Mouse (Mus musculus) hindbrain, embryonic 11.5 days (tissue): ENCODE measurements around the gene Pde4a. TPM values are rescaled to one million over a fixed set of nuclear protein-coding genes. Genes with fewer than 3 reads are reported as not detected.

ENCODE experiments used
- ATAC-seq: fragments of 200-750 bp; cut with Nextera tagmentation; 2 replicates; pipeline ENCODE4 v1.8.0; 2017; ENCODE audit warnings: mild to moderate bottlenecking, moderate TSS enrichment, moderate library complexity; ENCODE audit not compliant: low FRiP score
- DNase-seq: peaks from one replicate; pipeline ENCODE4 v3.0.0-alpha.2; 2015; ENCODE audit warnings: low spot score
- H3K27ac ChIP-seq: fragments of 300-500 bp; sonication (generic); 2 replicates; pipeline ENCODE4 v1.5.1; 2014; ENCODE audit warnings: mild to moderate bottlenecking, low read depth, low read length
- H3K27me3 ChIP-seq: fragments of 300-500 bp; sonication (generic); 2 replicates; pipeline ENCODE4 v1.6.1; 2014; ENCODE audit warnings: mild to moderate bottlenecking, low read length, moderate library complexity, mixed read lengths; ENCODE audit not compliant: control insufficient read depth, insufficient read depth
- H3K36me3 ChIP-seq: fragments of 300-500 bp; sonication (generic); 2 replicates; pipeline ENCODE4 v1.6.1; 2014; ENCODE audit warnings: mild to moderate bottlenecking, low read length, moderate library complexity, mixed read lengths; ENCODE audit not compliant: control insufficient read depth, insufficient read depth
- H3K4me1 ChIP-seq: fragments of 300-500 bp; sonication (generic); replicated peaks from 2 replicates; pipeline ENCODE4 v1.6.1; 2014; ENCODE audit warnings: low read length, mixed read lengths; ENCODE audit not compliant: control insufficient read depth, insufficient read depth
- H3K4me2 ChIP-seq: fragments of 300-500 bp; sonication (generic); replicated peaks from 2 replicates; pipeline ENCODE4 v1.6.1; 2014; ENCODE audit warnings: mild to moderate bottlenecking, low read depth, low read length
- H3K4me3 ChIP-seq: fragments of 300-500 bp; sonication (generic); 2 replicates; pipeline ENCODE4 v1.5.1; 2014; ENCODE audit warnings: low read depth, low read length
- H3K9ac ChIP-seq: fragments of 300-500 bp; sonication (generic); 2 replicates; pipeline ENCODE4 v1.6.1; 2014; ENCODE audit warnings: low read depth, low read length
- H3K9me3 ChIP-seq: fragments of 300-500 bp; sonication (generic); 2 replicates; pipeline ENCODE4 v1.6.1; 2016; ENCODE audit warnings: low read length; ENCODE audit not compliant: control insufficient read depth
- WGBS: fragments of 180-500 bp; shearing (Covaris S2); extraction: QIAGEN DNeasy Blood & Tissue Kit; methylation state at CpG from one replicate; pipeline ENCODE4 v1.1.7; 2014; 5-methylcytosine and 5-hydroxymethylcytosine counted together
- polyA plus RNA-seq: library from polyadenylated mRNA; unstranded; fragments of >200 nt; fragmentation: Nextera tagmentation; extraction: Ambion mirVana; gene quantifications from 2 replicates; pipeline ENCODE4 v1.2.1, GENCODE M21; 2014

Gene Pde4a
- polyA plus RNA-seq, 1 experiment from 2014 or later, result 5.7 TPM

DNA sequence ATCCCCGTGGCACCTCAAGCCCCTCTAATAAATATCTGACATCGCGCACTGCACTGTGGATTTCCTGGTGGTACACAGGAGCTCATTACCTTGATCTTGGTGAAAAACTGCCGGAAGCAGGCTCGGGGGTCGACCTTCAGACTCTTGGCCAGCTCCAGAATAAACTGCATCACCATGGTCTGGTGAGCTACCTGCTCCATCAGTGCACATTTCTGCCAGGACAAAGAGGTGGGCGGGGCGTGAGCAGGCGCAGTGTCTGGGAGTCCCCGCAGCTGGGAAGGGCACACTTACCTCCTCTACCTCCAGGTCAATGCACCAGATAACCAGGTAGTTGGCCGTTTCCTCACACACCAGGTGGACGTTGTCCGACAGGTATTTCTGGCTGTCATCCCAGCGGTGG is 23.6 kb upstream of the Pde4a start:
- WGBS, result 90% methylated on average over 14 of the region's 14 CpGs
- no peak for ATAC-seq

DNA sequence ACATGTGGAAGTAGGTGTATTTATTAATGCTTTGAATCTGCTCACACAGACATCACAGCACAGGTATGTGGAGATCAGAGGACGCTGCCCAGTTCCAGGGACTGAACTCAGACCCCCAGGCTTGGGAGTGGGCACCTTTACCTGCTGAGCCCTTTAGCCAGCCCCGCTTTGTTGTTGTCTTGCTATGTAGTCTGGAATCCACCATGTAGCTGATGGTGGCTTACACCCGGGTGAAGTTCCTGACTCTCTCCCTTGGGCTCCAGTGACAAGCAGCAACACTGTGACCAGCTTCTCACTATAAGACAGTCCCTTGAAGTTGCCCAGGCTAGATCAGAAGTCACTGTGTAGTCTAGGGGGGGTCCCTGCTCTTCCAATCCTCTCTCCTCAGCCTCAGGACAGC is 21.2 kb upstream of the Pde4a start:
- DNase-seq (no peak), ATAC-seq (no peak)
- no peak overlapping the region for H3K4me3 ChIP-seq
- peaks cover 13% of the 10 kb centered on the region for H3K4me1 ChIP-seq
- peaks cover 13% of the 10 kb centered on the region for H3K36me3 ChIP-seq
- H3K9ac ChIP-seq, result no peak overlapping the region
- H3K27me3 ChIP-seq, result no peaks in the 10 kb centered on the region
- 88% methylated on average over 3 of the region's 3 CpGs for WGBS
- H3K4me2 ChIP-seq, result no peak overlapping the region
- H3K27ac ChIP-seq, result no peak overlapping the region
- H3K9me3 ChIP-seq, result no peaks in the 10 kb centered on the region

More for the DNA sequence above, 23.6 kb upstream of the Pde4a start:
- H3K27me3 ChIP-seq, result no peaks in the 10 kb centered on the region
- H3K4me1 ChIP-seq, result 0 out of 2 replicates have a peak, but pooled peaks cover 2% of the 10 kb centered on the region
- peaks cover 17% of the 10 kb centered on the region for H3K36me3 ChIP-seq
- H3K9me3 ChIP-seq, result no peaks in the 10 kb centered on the region
- DNase-seq, result no peak
- no peak overlapping the region for H3K9ac ChIP-seq
- H3K4me2 ChIP-seq, result no peak overlapping the region
- no peak overlapping the region for H3K4me3 ChIP-seq
- no peak overlapping the region for H3K27ac ChIP-seq

DNA sequence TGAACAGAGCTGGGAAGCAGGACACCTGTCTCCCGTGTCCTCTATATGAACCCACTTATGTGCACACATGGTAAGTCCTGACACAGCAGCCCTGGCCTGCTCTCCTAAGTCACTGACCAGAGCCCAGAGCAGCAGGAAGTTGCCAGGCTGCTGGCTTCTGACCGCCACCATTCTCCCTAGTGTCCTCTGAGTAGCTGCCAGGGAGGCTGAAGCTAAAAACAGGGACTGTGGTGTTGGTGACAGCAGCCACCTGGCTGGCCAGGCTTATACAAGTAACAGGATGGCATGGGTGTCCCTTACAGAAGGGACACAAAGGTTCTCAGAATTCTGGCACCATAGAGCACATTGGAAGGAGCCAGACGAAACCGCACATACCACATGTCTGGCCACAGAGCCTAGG is 20.1 kb upstream of the Pde4a start:
- Histone ChIP-seq H3K4me1 (peaks cover 13% of the 10 kb centered on the region), H3K4me2 (no peak overlapping the region), H3K36me3 (peaks cover 13% of the 10 kb centered on the region), H3K27ac (no peak overlapping the region), H3K4me3 (no peak overlapping the region), H3K9me3 (no peaks in the 10 kb centered on the region), H3K27me3 (no peaks in the 10 kb centered on the region), H3K9ac (no peak overlapping the region)
- no peak for DNase-seq
- 93% methylated on average over 4 of the region's 4 CpGs for WGBS
- ATAC-seq, result no peak

DNA sequence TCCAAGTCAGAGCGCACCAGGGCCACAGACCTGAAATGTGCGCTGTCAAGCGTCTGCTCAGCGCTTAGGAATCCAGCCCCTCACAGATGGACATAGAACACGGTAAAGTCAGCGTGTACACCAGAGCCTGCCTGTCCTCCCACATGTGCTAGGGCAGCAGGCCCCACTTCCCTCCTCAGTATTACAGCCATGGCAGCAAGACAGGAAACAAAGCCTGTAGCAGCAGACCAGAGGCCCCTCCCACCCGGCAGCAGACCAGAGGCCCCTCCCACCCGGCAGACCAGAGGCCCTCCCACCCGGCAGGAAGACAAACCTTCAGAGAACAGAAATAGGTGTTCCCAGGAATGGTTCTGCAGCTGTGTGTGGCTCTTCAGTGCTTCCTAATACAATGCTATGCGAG is 18.8 kb upstream of the Pde4a start:
- H3K9me3 ChIP-seq, result no peaks in the 10 kb centered on the region
- ATAC-seq (no peak), DNase-seq (no peak)
- H3K4me3 ChIP-seq, result no peak overlapping the region
- 51% methylated on average over 10 of the region's 10 CpGs for whole genome bisulfite sequencing
- H3K4me1 ChIP-seq, result peaks cover 13% of the 10 kb centered on the region
- H3K36me3 ChIP-seq, result peaks cover 10% of the 10 kb centered on the region
- H3K27me3 ChIP-seq, result no peaks in the 10 kb centered on the region
- H3K27ac ChIP-seq, result no peak overlapping the region
- no peak overlapping the region for H3K9ac ChIP-seq
- H3K4me2 ChIP-seq, result no peak overlapping the region

DNA sequence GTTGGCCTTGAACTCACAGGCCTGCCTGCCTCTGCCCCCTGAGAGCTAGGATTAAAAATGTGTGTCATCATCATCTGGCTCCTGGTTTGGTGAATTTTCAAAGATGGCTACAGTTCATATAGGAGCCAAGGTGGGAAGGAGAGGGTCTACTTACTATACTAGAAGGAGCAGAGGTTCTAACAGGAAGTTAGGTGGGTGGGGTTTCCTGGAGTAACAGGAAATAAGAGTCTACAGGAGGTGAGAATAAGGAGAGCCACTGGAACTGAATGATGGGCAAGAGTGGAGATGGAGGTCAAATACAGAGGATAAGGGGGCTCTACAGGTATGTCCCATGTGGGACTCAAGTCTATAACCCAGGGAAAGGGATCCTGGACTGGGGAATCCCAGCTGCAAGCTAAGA is 17.1 kb upstream of the Pde4a start:
- no peak for ATAC-seq
- no peaks in the 10 kb centered on the region for H3K27me3 ChIP-seq
- H3K9ac ChIP-seq, result peak overlapping the region; percentile 73
- H3K4me2 ChIP-seq, result peak overlapping the region; percentile 85
- DNase-seq, result no peak
- no peak overlapping the region; the same call in 1 of the 2 replicates for H3K4me3 ChIP-seq
- no peaks in the 10 kb centered on the region for H3K9me3 ChIP-seq
- H3K36me3 ChIP-seq, result peaks cover 3% of the 10 kb centered on the region; the same call in 1 of the 2 replicates
- peaks cover 16% of the 10 kb centered on the region for H3K4me1 ChIP-seq
- H3K27ac ChIP-seq, result no peak overlapping the region

DNA sequence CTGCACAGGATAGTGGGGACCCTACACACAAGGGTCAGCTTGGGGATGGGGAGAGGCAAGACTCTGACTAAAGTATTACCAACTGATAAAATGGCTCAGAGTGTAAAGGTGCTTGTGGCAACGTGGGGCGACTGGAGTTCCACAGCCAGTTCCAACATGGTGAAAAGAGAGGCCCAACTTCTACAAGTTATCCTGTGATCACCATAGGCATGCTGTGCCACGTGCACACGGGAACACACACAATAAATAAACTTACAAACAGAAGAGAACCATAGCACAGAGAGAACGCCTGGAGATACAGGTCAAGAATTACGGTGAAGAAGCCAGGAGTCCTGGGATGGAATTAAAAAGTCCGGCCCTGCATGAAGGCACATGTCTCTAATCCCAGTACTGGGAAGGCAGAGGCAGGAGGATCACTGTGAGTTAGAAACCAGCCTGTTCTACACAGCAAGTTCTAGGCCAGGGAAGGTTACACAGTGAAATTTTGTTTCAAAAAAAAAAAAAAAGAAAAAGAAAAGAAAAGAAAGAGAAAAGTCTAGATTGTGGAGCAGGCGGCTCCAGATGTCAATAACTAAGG is 16.3 kb upstream of the Pde4a start:
- peak overlapping the region; percentile 40; the same call in 1 of the 2 replicates for H3K27ac ChIP-seq
- no peaks in the 10 kb centered on the region for H3K27me3 ChIP-seq
- H3K4me3 ChIP-seq, result peak overlapping the region; percentile 65
- ATAC-seq (no peak), DNase-seq (no peak)
- H3K4me2 ChIP-seq, result peak overlapping the region; percentile 85
- peaks cover 16% of the 10 kb centered on the region for H3K4me1 ChIP-seq
- no peaks in the 10 kb centered on the region for H3K9me3 ChIP-seq
- H3K36me3 ChIP-seq, result peaks cover 3% of the 10 kb centered on the region; the same call in 1 of the 2 replicates
- WGBS, result 7% methylated on average over 8 of the region's 8 CpGs
- H3K9ac ChIP-seq, result peak overlapping the region; percentile 73

DNA sequence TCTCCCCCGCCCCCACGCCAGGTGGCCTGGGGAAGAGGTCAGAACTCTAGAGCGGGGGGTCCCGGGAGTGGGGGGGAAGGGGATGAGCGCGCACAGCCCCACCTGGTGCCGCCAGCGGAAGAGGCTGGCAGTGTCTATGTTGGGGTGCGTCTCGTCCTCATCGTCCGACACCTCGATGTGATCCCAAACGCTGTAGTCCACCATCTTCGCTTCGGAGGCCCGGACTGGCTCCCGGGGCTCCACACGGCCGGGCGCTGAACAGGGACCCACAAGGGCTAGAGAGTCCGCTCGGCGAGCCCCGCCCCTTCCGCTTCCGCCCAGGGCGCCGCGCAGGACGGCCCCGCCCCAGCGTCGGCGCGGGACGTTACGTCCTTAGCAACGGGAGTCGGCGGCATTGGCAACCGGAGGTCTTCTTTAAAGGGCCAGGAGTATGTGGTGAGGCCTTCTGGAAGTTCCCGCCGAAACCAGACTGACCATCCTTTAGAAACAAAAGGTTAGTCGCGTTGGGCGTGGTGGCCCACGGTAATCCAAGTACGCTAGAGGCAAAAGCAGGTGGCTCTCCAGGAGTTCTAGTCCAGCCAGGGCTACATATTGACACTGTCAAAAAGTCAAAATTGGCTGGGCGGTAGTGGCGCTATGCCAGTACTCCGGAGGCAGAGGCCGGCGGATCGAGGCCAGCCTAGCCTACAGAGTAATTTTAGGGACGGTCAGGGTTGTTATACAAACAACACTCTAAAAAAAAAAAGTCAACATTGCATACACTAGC is 15.7 kb upstream of the Pde4a start, which contains the start of gene Cdc37:
Gene Cdc37 (minus strand): TSS at position 329 of the 766 bp plus-strand sequence.
- ATAC-seq (peak; percentile 96), DNase-seq (peak; percentile 98)
- Histone ChIP-seq H3K27ac (peak within 1 kb of the TSS; percentile 40; the same call in 1 of the 2 replicates), H3K9ac (peak within 1 kb of the TSS; percentile 73), H3K27me3 (no peaks in the 10 kb centered on the region), H3K4me2 (peak within 1 kb of the TSS; percentile 85), H3K9me3 (no peaks in the 10 kb centered on the region), H3K4me1 (peaks cover 16% of the 10 kb centered on the region), H3K4me3 (peak within 1 kb of the TSS; percentile 65), H3K36me3 (no peaks in the 10 kb centered on the region)
- 4% methylated on average over 49 of the region's 56 CpGs for WGBS

DNA sequence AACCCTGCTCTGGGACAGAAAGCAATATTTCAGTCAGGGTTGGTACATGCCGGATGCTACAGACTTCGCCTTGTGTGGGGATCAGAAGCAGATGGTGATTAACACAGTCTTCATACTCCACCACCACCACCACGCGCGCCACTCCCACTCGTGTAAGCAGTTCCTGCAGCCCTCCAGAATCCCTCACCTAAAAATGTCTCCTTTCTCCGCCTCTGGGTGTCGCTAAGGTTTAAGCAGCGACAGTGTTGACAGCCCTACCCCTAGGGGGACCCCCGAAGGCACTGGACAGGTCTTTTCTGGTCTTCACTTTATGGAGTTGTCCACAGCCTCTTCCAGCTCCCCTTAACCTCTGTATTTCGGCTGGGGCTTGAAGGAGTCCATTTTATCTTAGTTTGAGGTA is 12.8 kb upstream of the Pde4a start:
- DNase-seq (peak; percentile 64), ATAC-seq (no peak)
- H3K4me2 ChIP-seq, result no peak overlapping the region
- H3K27ac ChIP-seq, result no peak overlapping the region
- no peaks in the 10 kb centered on the region for H3K9me3 ChIP-seq
- H3K9ac ChIP-seq, result no peak overlapping the region
- H3K4me3 ChIP-seq, result no peak overlapping the region
- H3K36me3 ChIP-seq, result no peaks in the 10 kb centered on the region
- peaks cover 12% of the 10 kb centered on the region for H3K4me1 ChIP-seq
- 3% methylated on average over 11 of the region's 11 CpGs for WGBS
- no peaks in the 10 kb centered on the region for H3K27me3 ChIP-seq

DNA sequence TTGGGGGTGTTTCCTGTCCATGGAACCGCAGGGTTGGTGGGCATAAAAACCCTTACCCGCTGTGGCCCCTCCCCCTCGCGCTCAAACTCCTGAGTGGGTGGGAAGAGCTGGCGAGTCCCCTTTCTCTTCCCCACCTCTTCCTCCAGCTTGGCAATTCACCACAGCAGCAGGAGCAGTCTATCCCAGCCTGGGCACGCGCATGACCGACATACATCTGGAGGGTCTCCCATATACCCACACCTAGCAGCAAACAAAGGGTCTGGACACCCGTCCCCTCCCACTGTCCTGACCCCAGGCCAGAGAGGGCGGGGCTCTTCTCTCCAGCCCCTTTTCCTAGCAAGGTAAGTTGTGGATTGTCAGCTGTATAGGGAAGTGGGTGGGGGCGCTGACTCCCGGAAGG is 12.2 kb upstream of the Pde4a start:
- peak overlapping the region; percentile 19; the same call in 1 of the 2 replicates for H3K4me3 ChIP-seq
- no peak for DNase-seq
- H3K4me1 ChIP-seq, result peaks cover 7% of the 10 kb centered on the region
- no peaks in the 10 kb centered on the region for H3K36me3 ChIP-seq
- 7% methylated on average over 12 of the region's 12 CpGs for WGBS
- H3K4me2 ChIP-seq, result peak overlapping the region; percentile 37
- H3K27me3 ChIP-seq, result no peaks in the 10 kb centered on the region
- H3K9ac ChIP-seq, result no peak overlapping the region
- H3K27ac ChIP-seq, result no peak overlapping the region
- ATAC-seq, result no peak
- H3K9me3 ChIP-seq, result no peaks in the 10 kb centered on the region
